Mouse (Mus musculus) megakaryocyte, embryonic 14.5 days (primary cell): ENCODE data around the gene Olfr1371.

Experiments used
- FLI1 ChIP-seq: IDR thresholded peaks from 2 replicates; pipeline ENCODE4 v1.6.1; 2012; ENCODE audit warnings: low read length, inconsistent platforms, mixed read lengths
- GATA1 ChIP-seq: IDR thresholded peaks from 3 replicates; pipeline ENCODE4 v1.6.1; 2012; ENCODE audit warnings: mixed read lengths, low read length, inconsistent platforms, borderline replicate concordance

DNA sequence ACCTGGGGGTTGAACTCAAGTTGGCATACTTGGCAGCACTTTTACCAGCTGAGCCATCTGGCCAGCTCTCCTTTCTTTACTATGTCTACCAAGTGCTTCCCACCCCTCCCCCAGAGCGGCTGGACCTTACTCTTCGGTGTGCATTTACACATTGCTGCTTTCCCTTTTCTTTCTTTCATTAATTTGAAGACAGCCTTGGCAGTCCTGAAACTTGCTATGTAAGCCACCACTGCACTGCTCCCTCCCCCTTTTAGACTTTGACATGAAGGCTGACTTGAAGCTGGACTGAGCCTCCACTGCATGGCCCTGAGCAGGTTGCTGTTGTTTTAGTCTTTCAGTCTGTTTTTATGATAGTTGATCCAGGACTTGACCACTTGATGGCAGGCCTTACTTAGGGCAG is 35.7 kb upstream of the Olfr1371 start:
- TF ChIP-seq GATA1: no peak
- no peak for TF ChIP-seq FLI1
